Mouse (Mus musculus) heart, adult 2 months (tissue): ENCODE measurements around the gene Capn1. TPM values are rescaled to one million over a fixed set of nuclear protein-coding genes. Genes with fewer than 3 reads are reported as not detected.
"Not testable (repeated sequence)": the region's sequence is repeated elsewhere in the genome, so short reads cannot be mapped to it uniquely, and the experiment has no call there.

Source experiments
- DNase-seq, 2 experiments: peaks; one replicate each; pipeline ENCODE4 v3.0.0; 2021
- H3K27ac ChIP-seq: fragments of 200-600 bp; 2 replicates; pipeline ENCODE4 v1.8.1; 2022
- H3K27me3 ChIP-seq: fragments of 200-500 bp; 2 replicates; pipeline ENCODE4 v1.6.1; 2012; ENCODE audit warnings: mild to moderate bottlenecking, low read length, inconsistent platforms, mixed read lengths; ENCODE audit not compliant: control insufficient read depth, insufficient read depth
- H3K36me3 ChIP-seq: fragments of 200-500 bp; 2 replicates; pipeline ENCODE4 v1.6.1; 2012; ENCODE audit warnings: low read length, inconsistent platforms; ENCODE audit not compliant: control insufficient read depth, insufficient read depth
- H3K4me1 ChIP-seq: fragments of 200-500 bp; 2 replicates; pipeline ENCODE4 v1.6.1; 2011; ENCODE audit warnings: low read length; ENCODE audit not compliant: control insufficient read depth, insufficient read depth
- H3K4me3 ChIP-seq: fragments of 200-600 bp; 2 replicates; pipeline ENCODE4 v1.8.1; 2022
- H3K79me2 ChIP-seq: fragments of 200-500 bp; replicated peaks from 2 replicates; pipeline ENCODE4 v1.6.1; 2012; ENCODE audit warnings: mild to moderate bottlenecking, inconsistent platforms, low read length, moderate library complexity, mixed read lengths; ENCODE audit not compliant: control insufficient read depth, insufficient read depth
- H3K9ac ChIP-seq: fragments of 200-500 bp; 2 replicates; pipeline ENCODE4 v1.6.1; 2012; ENCODE audit warnings: low read depth, mild to moderate bottlenecking, control low read depth, inconsistent platforms, low read length, mixed read lengths
- CTCF ChIP-seq: fragments of 200-600 bp; IDR thresholded peaks from 2 replicates; pipeline ENCODE4 v1.8.1; 2022; ENCODE audit warnings: antibody characterized with exemption, mild to moderate bottlenecking, moderate library complexity
- EP300 ChIP-seq: fragments of 200-500 bp; IDR thresholded peaks from 2 replicates; pipeline ENCODE4 v1.6.1; 2011; ENCODE audit warnings: low read depth, low read length, control low read depth; ENCODE audit not compliant: insufficient read depth
- POLR2A ChIP-seq: fragments of 200-500 bp; IDR thresholded peaks from 2 replicates; pipeline ENCODE4 v1.6.1; 2011; ENCODE audit warnings: mild to moderate bottlenecking, low read depth, low read length, control low read depth; ENCODE audit not compliant: insufficient read depth
- WGBS: fragments of 180-500 bp; shearing (Covaris S2); methylation state at CpG from one replicate; pipeline ENCODE4 v1.1.7; 2018; 5-methylcytosine and 5-hydroxymethylcytosine counted together
- intact Hi-C: fragments of 180-260 bp; cut with DNase I; formaldehyde crosslinking; loops from one replicate; pipeline ENCODE4 v1.15.1; 2025
- polyA plus RNA-seq: library from polyadenylated mRNA; depleted of rRNA; stranded (reverse); fragments of >200 nt; gene quantifications from 2 replicates; pipeline ENCODE4 v1.2.3, GENCODE M21; 2012
- total RNA-seq, 2 experiments: library from RNA; stranded (reverse); gene quantifications; 2 replicates each; pipeline ENCODE4 v1.2.3; 2021

The Capn1 gene
- total and polyA plus RNA-seq, 3 experiments, result 21.5 to 26.8 (median 26.4) TPM

DNA sequence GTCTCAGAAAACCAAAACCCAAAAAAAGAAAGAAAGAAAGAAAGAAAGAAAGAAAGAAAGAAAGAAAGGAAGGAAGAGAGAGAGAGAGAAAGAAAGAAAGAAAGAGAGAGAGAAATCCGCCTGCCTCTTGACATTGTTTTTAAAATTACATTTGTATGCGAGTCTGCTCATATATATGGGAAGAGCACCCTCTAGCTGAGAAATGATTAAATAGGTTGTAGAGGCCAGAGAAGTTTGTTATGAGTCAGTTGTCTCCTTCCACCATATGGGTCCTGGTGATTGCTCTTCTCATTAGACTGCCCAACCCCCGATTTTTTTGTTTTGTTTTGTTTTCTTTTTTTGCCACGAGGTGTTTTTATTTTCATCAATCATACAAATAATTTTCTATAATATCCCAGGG is 28.4 kb upstream of the Capn1 start:
- intact Hi-C loops, result loop anchor here (2.0 to 10.0 kb wide), 2 partner anchors 79 to 81 kb away; partner anchors contain the start of genes Pola2 and Snx15
- not testable (repeated sequence) for H3K79me2 ChIP-seq, H3K4me3 ChIP-seq, H3K9ac ChIP-seq, H3K36me3 ChIP-seq, H3K27ac ChIP-seq, H3K4me1 ChIP-seq, DNase-seq, H3K27me3 ChIP-seq
- WGBS, result 35% methylated on average over 4 of the region's 4 CpGs
- peak; percentile 59 for TF ChIP-seq CTCF

DNA sequence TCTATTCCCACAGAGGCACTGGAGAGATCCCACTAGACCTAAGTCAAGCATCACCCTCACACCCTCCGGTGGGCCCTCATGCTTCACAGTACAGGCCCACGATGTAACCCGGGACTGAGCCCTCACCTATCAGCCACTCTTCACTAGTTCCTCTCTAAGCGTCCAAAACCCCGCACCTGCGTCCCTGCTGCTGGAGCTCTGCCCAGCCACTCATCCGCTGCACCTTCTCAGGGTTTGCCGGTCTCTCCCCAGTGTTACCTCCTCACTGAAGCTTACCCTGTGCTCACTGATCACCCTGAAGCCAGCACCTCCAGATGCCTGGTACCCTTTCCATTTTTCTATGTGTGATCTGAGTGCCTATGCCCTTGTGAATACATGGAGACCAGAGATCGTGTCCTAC is 26.6 kb upstream of the Capn1 start:
- Histone ChIP-seq H3K4me1 (peaks cover 3% of the 10 kb centered on the region), H3K79me2 (peaks cover under 1% of the 10 kb centered on the region; the same call in 1 of the 2 replicates), H3K9ac (no peak overlapping the region), H3K4me3 (no peak overlapping the region), H3K27me3 (no peaks in the 10 kb centered on the region), H3K36me3 (no peaks in the 10 kb centered on the region), H3K27ac (no peak overlapping the region)
- no peak for TF ChIP-seq EP300
- TF ChIP-seq POLR2A, result no peak
- no peak for TF ChIP-seq CTCF
- intact Hi-C loops, result loop anchor here (2.0 to 10.0 kb wide), 2 partner anchors 25 to 83 kb away; partner anchors contain the start of gene Snx15
- WGBS, result 65% methylated on average over 9 of the region's 9 CpGs
- DNase-seq, result no peak

DNA sequence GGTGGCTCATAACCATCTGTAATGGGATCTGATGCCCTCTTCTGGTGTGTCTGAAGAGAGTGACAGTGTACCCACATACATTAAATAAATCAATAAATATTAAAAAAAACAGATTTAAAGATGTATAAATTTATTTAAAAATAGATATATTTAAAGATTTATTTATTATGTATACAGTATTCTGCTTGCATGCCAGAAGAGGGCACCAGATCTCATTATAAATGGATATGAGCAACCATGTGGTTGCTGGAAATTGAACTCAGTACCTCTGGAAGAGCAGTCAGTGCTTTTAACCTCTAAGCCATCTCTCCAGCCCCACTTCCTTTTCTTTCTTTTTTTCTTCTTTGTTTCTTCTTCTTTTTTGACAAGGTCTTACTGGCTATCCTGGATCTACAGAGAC is 24.3 kb upstream of the Capn1 start:
- intact Hi-C loops, result loop anchor here (10.0 kb wide), 1 partner anchor 85 kb away; the partner anchor contains the start of gene Snx15
- Histone ChIP-seq H3K79me2 (no peaks in the 10 kb centered on the region), H3K4me1 (no peaks in the 10 kb centered on the region), H3K9ac (no peak overlapping the region), H3K27me3 (no peaks in the 10 kb centered on the region), H3K27ac (no peak overlapping the region), H3K36me3 (no peaks in the 10 kb centered on the region), H3K4me3 (no peak overlapping the region)
- no peak for DNase-seq
- TF ChIP-seq CTCF (peak; percentile 52), EP300 (no peak), POLR2A (no peak)

DNA sequence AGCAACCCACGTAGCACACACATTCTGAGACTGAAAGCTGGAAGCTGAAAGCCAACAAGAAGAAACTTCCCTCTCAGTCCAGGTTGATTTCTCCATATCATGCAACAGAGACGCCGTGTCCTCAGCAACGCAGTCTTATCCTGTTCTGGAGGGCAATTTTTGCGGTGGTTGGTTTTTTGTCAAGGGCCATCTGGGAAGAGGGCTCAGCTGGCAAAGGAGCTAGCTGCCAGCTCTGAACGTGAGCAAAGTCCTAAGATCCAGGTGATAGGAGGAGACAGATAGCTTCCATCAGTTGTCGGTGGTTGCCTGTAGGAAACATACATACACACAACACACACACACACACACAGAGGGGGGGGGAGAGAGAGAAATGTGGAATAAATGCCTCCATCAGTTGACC is 22.6 kb upstream of the Capn1 start:
- Histone ChIP-seq H3K27ac (no peak overlapping the region), H3K4me3 (no peak overlapping the region), H3K9ac (no peak overlapping the region), H3K79me2 (no peaks in the 10 kb centered on the region), H3K4me1 (no peaks in the 10 kb centered on the region), H3K27me3 (no peaks in the 10 kb centered on the region), H3K36me3 (no peaks in the 10 kb centered on the region)
- intact Hi-C loops, result no loop called here
- TF ChIP-seq EP300 (no peak), CTCF (no peak), POLR2A (no peak)
- DNase-seq, result no peak
- WGBS, result 73% methylated on average over 7 of the region's 7 CpGs

DNA sequence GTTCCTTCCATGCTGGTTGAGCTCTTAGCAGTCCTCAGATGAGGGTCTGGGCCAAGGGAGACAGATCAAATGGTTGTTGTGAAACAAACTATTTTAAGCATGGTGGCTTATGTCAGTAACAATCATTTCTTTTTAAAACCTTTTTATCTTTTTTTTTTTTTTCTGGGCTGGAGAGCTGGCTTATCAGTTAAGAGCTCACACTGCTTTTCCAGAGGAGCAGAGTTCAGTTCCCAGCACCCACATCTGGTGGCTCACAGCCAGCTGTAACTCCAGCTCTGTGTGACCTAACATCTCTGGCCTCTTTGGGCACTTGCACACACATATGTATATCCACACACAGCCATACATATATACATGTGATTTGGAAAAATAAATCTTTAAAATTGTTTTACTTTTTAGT is 22.0 kb upstream of the Capn1 start:
- no peak for DNase-seq
- H3K79me2 ChIP-seq, result no peaks in the 10 kb centered on the region
- H3K36me3 ChIP-seq, result no peaks in the 10 kb centered on the region
- intact Hi-C loops, result no loop called here
- H3K4me3 ChIP-seq, result no peak overlapping the region
- H3K27ac ChIP-seq, result no peak overlapping the region
- H3K27me3 ChIP-seq, result no peaks in the 10 kb centered on the region
- no peaks in the 10 kb centered on the region for H3K4me1 ChIP-seq
- TF ChIP-seq CTCF (no peak), POLR2A (no peak), EP300 (no peak)
- H3K9ac ChIP-seq, result no peak overlapping the region

DNA sequence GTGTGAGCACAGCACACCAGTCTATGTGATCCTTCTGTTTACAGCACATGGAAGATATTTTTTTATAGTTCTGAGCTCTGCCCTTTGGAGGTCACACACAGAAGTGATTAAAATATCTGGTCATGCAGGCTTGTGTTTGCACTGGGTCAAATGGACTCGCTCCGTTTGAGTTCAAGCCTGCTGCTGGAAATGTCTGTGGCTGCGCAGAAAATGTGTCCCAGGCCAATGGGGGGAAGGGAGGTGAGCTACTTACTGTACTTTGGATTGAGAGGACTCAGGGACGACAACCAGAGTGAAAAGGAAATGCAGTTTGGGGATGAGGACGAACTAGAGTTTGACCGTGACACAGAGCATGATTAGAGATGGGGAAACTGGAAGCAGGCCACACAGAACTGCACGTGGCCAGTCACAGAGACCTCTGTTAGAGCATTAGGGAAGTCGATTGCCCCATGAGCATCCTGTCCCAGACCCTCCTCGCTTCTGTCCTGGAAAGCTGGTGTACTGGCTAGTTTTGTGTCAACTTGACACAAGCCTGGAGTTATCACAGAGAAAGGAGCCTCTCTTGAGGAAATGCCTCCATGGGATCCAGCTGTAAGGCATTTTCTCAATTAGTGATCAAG is 20.4 kb upstream of the Capn1 start:
- no peak overlapping the region for H3K9ac ChIP-seq
- H3K36me3 ChIP-seq, result no peaks in the 10 kb centered on the region
- H3K27ac ChIP-seq, result no peak overlapping the region
- no peak overlapping the region for H3K4me3 ChIP-seq
- no peaks in the 10 kb centered on the region for H3K27me3 ChIP-seq
- TF ChIP-seq EP300, result no peak
- TF ChIP-seq POLR2A, result no peak
- TF ChIP-seq CTCF, result no peak
- DNase-seq, result no peak
- 41% methylated on average over 9 of the region's 9 CpGs for WGBS
- H3K4me1 ChIP-seq, result no peaks in the 10 kb centered on the region
- intact Hi-C loops, result no loop called here
- H3K79me2 ChIP-seq, result no peaks in the 10 kb centered on the region
